Mouse (Mus musculus): ENCODE measurements at regions not wholly inside any gene's neighbourhood (a gene's known extent, or its start where the extent isn't known, plus 50 kb on each side); places are given as distances from the start of the nearest gene placed in this dataset.

DNA sequence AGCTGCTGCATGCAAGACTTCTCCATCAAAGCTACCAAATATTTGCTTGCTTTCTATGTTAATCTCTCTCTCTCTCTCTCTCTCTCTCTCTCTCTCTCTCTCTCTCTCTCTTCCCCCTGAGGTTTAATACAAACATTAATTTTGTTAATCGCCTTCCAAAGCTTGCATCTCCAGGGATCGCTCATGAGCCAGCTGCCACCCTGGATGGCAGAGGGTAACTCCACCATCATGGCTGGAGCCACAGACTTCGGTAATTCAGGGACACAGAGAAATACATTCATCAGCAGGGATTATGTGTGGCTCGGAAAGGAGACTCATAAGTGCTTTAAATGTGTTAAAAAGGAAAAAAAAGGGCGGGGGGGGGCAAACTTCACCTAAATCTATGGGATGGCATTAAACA, 601.7 kb upstream of the Tenm3 start:
- DNase-seq (ENCODE audit: low spot score in 2 of 2) = no peak
- intact Hi-C loops (cut with DNase I) = no loop called here

DNA sequence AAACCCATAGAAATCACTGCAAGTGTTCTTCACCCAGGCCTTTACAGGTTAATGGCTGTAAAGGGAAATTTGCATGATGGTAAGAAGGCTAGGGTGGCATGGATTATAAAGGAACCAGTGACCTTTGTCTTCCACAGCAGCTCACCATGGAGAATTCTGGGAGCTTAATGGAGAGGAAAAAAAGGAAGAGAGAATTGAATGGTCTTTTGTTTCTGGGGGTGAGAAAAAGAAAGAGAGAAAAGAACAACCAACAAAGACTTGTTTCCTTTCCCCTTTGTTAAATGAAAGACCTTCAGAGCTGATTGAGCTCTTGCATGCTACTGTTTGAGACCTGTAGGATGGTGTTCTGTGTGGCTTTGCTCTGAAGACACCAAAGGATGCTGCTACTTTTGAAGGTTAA, 597.5 kb upstream of the Tenm3 start:
- DNase-seq (ENCODE audit: low spot score in 2 of 2) = no peak
- intact Hi-C loops (cut with DNase I) = no loop called here

DNA sequence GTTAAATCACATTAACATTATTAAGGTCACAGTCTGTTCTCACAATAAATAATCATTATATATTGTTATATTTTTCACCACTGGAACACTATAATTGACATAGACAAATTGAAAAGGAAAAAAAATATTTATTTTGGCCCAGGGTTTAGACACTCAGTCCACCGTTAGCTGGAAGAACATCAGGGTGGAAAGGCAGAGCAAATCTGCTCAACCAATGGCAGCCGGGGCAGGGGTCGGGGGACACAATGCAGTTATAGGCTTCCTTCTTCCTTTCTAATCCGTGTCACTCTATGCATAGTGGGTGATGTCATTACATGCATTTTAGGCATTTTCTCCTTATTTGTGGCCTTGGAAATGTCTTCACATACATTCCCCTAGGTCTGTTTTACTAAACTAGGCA, 552.8 kb upstream of the Tenm3 start:
- intact Hi-C loops (cut with DNase I) = no loop called here
- no peak for DNase-seq (ENCODE audit: low spot score in 2 of 2)

DNA sequence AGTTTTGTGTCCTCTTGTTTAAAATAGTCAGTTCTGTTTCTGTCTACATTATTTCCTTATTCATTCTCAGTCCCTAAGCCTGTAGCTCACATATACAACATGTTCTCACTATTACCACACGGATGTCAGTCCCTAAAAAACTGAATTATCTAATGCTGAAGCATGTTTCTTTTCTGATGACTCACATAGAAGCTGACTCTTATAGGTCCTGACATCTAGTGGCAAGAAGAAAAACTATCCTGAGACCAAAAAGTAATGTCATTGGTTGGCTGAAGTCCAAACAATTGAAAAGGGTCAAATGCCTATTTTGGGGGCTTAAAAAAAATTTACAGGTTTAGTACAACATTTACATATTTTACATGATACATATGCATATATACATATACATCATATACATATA, 551.3 kb upstream of the Tenm3 start:
- intact Hi-C loops (cut with DNase I) = no loop called here
- DNase-seq (ENCODE audit: low spot score in 2 of 2) = no peak

DNA sequence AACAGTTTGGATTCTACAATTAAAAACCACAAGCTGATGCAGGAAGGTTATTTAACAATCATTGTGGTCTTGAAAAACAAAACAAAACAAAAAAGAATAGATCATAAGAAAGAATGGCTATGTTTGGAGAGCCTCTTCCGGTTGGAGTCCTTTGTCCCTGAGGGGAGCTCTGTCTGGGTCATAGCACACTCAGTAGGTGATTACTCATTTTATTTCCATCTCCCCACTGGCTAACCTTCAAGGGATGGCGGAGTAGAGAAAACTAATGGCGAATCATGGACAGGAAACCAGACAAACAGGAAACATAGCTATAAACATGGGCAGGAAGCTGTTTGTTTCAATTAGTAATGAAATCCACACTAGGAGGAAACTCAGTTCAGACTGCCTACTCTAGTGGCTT, 545.8 kb upstream of the Tenm3 start:
- DNase-seq (ENCODE audit: low spot score in 2 of 2) = no peak
- intact Hi-C loops (cut with DNase I) = no loop called here

DNA sequence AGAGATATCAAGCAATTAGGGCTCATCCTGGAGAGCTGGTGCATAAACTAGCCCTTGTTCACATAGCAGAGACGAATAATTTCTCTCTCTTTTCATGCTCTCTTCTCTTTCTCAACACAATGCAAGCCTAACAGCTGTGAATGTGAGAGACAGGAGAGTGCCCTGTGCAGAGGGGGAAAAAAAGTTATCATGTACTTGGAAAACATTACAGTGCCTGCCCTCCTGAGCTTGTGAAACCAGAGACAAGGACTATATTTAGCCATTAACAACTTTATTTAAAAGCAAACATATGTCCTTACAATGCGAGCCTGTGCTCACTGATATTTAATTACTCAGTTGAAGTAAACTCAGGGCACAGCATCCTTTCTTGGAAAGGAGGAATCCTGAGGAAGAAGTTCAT, 543.8 kb upstream of the Tenm3 start:
- intact Hi-C loops (cut with DNase I) = no loop called here
- no peak for DNase-seq (ENCODE audit: low spot score in 2 of 2)

DNA sequence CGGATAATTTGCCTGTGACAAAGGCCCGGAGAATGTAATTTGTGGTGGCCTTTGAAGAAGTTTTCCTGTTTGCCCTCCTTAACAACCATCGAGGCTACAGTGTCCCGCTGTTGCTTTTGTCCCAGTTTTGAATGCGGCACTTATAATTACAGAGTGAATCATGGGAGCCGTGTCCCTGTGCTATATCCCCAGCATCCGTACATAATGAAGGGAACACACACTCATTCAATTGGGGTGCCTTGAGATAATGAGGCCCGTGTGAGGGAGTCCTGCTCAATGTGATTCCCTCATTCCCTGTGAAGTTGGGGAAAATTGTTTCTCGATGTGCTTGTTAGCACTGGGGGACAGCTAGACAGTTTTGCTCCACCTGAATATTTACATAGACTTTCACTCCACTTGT, 528.9 kb upstream of the Tenm3 start:
- intact Hi-C loops (cut with DNase I) = no loop called here
- DNase-seq (ENCODE audit: low spot score in 2 of 2) = no peak

DNA sequence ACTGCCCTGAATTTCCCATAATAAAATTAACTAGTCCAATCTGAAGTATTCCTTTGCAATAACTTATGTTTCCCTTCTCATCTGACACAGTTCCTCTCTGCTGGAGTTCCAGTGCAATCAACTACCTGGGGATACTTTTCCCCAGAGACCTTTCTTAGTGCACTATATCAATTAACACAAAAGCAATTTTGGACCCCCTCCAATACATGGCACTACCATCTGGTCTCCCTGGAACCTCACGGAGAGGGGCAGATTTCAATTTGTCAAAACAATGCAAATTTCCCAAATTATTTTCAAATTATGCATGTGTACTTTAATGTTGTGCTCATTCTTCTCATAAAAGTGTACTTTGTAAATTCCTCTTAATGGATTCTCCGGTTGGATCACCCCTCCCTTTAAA, 518.9 kb upstream of the Tenm3 start:
- no peak for DNase-seq (ENCODE audit: low spot score in 2 of 2)
- intact Hi-C loops (cut with DNase I) = no loop called here

DNA sequence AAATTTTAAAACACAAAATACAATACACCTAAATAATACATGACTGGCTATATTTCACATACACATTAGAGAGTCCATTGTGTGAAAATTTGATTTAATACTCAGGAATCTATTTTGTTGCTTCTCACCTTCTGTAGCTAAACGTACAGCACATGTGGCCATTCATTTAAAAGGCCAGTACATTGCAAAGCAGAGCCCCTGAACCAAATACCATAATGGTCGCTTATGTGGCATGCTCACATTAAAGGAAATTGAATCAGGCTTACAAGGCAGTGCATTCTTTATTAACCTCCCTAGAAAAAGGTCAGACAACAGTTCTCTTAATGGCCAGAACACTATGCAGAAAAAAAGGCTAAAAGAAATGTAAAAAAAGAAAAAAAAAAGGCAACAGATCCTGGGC, 517.7 kb upstream of the Tenm3 start:
- intact Hi-C loops (cut with DNase I) = no loop called here
- DNase-seq (ENCODE audit: low spot score in 2 of 2) = no peak

DNA sequence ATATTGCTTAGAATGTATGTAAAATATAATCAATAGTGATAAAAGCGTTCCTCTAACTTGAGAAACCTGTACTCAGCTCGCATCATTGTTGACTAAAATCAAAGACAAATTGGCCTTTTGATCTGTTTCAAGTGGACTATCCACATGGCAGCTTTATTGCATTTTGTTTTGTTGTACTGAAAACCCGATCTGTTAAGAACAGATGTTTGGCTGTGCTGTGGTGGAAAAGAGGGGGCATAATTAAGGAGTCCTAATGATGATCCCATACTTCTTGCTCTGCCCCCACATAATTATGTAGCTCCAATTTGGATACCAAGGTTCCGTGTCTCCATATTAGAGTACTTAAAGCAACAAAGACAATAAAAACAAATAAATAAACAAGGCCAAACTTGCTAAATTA, 516.4 kb upstream of the Tenm3 start:
- intact Hi-C loops (cut with DNase I) = no loop called here

DNA sequence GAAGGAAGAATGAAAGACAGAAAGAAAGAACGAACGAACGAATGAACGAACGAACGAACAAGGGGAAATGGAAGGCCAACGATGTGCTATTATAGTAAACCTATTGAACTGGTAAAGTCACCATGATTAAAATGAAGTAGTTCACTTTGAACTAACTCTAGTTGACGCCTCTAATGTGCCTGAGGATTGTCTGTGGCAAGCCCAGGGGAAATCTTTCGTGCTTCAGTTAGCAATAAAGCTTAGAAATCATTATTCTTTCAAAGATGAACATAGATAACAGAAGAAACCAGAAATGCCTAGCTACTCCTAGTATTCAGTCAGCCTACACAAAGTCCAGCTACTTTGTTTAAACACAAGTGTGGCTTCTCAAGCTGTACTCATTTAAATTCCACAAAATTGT, 515.9 kb upstream of the Tenm3 start:
- no peak for DNase-seq (ENCODE audit: low spot score in 2 of 2)
- intact Hi-C loops (cut with DNase I) = no loop called here

More for the DNA sequence above, 516.4 kb upstream of the Tenm3 start:
- DNase-seq (ENCODE audit: low spot score in 2 of 2) = no peak

DNA sequence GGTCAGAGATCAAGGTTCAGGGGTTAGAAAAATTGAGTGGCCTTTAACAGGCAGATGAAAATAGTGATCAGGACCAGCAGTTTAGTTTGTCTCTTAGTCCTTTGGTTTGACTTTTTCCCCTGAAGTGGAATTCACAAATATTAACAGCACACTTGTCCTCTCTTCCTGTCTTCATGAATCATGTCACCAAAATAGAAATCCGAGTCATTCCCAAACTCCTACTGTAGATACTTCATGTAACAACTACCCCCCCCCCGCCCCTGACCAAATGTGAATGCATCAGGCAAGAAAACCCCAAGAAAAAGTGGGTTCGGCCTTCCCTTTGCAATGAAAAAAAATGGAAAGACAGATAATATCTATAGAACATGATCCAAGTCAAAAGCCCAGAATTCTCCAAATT, 504.9 kb upstream of the Tenm3 start:
- DNase-seq (ENCODE audit: low spot score in 2 of 2) = no peak
- intact Hi-C loops (cut with DNase I) = no loop called here

DNA sequence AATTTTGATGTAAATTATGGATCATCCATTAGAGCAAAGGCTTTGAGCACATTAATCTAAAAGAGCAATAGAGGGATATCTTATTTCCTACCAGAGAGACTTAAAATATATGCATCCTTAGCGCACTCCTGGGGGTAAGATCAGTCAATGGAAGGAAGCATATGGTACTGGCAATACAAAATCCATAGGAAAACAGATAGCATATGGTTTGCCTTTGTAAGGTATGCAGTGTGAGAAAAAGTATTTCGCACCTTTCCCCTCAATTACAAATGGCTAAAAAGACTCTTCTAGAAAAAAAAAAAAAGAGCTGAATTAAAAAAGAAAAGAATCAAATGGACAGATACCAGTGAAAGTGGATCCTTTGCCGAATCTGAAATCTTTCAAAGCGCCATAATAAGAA, 495.0 kb upstream of the Tenm3 start:
- intact Hi-C loops (cut with DNase I) = no loop called here
- no peak for DNase-seq (ENCODE audit: low spot score in 2 of 2)

DNA sequence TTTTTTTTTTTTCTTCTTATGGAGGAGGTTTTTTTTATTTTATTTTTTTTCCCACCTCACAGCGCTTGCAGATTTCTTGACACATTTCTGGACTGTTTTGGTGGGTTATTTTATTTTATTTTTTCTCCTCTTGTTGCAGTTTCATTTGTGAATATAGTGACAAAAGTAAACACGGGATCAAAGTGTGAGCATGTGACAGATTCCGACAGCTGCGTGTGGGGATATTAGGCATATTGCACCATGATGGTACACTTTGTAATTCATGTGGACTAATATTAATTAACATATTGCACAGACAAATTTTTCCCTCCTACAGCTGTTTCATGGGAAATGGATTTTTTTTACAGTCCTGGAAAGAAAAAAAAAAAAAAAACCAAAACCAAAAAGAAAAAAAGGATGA, 483.2 kb upstream of the Tenm3 start:
- no peak for DNase-seq (ENCODE audit: low spot score in 2 of 2)
- intact Hi-C loops (cut with DNase I) = no loop called here

DNA sequence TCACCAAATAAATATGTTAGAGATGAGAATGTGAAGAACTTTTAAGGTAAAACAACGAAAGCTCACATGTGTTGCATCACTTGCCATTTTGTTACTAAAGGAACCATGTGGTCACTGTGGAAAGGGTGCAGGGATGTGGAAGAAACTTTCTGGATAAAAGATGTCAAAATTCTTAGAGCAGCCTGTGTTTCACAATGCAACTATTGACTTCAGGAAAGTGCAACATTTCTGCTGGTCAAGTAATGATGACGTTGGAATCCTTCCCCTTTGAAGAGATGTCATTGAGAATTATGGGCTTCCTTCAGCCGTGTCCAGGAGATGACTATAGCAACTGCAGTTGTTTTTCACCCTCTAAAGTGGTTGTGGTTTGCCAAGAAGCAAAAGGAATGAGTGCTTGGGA, 477.7 kb upstream of the Tenm3 start:
- intact Hi-C loops (cut with DNase I) = no loop called here

DNA sequence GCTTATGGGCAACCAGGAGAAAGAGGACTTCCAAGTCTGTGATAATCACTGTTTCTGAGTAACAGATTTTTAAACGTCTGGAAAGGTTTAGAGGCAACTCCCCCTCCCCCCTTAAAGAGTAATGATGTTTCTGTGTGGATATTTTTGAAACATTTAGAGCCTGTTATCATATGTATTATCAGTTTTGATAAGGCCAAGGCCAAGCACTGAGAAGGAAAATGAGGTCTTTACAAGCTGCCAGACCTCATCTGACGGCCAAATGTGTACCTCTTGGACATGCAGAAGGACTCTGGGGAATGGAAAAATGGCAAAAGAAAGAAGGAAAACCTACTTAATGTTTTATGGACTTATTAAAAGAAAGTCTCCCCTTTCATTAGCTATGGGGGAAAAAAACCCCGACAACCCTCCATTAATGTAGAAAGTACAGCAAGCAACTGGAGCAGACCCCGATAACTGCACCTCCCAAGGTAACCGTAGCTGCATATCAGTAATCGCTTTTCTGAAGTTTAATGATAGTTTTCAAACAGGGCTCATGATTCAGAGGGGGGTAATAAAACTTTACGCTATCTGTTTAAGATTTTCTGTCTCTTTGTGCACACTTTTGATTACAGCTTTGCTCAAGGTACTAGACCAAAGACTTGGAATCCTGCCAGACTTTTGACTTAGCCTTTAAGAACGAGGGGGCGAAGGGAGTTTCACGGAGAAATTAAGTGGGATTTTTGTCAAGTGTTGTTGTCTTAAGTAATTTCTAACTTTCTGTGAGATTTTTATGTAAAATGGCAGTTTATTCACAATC, 469.9 kb upstream of the Tenm3 start:
- no peak for DNase-seq (ENCODE audit: low spot score in 2 of 2)

More for the DNA sequence above, 477.7 kb upstream of the Tenm3 start:
- no peak for DNase-seq (ENCODE audit: low spot score in 2 of 2)

DNA sequence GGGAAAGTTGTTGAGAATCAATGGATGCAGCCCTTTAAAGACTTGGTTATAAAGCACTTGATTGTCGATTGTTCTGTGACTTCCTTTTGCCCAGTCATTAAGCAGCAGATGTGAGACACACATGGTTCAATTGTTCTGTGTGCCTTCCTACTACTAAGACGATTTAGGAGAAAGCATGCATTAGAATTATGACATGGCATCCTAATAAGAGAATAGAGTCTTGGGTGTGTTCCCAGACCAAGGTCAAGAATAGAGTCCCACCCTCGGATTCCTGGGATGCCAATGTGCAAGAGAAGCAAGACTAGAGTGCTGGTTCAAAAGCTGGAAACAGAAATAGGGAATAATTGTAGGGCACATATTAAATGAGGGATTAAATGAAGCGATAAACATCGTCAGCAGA, 469.1 kb upstream of the Tenm3 start:
- no peak for DNase-seq (ENCODE audit: low spot score in 2 of 2)
- intact Hi-C loops (cut with DNase I) = no loop called here

More for the DNA sequence above, 469.9 kb upstream of the Tenm3 start:
- intact Hi-C loops (cut with DNase I) = no loop called here

DNA sequence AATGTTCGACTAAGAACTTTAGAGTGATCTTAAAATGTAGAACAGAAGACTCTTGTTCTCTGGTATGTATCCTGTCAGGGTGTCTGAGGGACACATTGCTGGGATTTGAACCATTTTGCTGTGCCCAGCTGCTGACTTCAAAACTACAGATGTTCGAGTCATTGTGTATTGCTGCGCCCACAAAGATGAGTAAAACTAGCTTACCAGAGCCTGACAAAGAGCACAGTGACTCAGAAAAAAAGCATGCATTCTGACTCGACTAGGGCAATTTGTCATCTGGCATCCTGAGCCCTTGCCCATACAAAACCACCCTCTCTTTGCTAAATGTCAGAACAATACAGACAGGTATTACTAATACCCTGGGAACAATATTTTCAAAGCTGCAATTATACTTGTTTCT, 438.6 kb upstream of the Tenm3 start:
- intact Hi-C loops (cut with DNase I) = no loop called here
- no peak for DNase-seq (ENCODE audit: low spot score in 2 of 2)

DNA sequence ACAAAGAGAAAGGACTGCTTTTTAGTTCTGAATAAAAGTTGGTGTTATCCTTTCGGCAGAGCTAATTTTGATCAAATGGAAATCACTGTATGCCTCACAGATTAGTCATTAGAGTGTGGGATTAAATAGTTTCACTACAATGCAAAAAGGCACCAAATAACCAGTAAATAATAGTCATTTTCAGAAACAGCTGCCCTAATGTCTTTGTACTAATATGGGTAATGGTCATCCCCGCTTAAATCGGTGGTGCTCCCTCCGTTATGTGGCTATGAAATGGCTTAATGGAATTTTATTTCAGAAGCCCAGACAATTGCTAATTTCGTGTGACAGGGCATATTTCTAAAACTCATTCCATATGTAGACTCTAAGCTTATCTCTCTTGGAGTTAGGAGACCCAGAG, 437.5 kb upstream of the Tenm3 start:
- no peak for DNase-seq (ENCODE audit: low spot score in 2 of 2)
- intact Hi-C loops (cut with DNase I) = no loop called here

DNA sequence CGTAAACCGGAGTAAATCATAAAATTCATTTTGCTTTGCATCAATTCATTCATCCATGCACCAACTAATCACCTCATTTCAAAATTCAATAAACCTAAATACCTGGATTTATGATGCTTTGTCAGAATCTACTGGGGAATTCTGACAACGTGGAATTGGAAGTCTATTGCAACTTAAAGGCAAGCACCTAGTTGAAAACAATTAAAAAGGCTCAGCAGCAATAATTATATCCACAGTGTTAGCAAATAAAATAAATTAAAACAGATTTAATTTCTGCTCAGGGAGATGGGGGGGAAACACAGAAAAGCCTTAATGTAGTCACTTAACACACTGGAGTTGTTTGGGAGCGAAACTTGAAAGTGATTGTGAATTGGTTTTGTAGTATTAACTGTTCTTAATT, 430.3 kb upstream of the Tenm3 start:
- intact Hi-C loops (cut with DNase I) = no loop called here
- DNase-seq (ENCODE audit: low spot score in 2 of 2) = no peak

DNA sequence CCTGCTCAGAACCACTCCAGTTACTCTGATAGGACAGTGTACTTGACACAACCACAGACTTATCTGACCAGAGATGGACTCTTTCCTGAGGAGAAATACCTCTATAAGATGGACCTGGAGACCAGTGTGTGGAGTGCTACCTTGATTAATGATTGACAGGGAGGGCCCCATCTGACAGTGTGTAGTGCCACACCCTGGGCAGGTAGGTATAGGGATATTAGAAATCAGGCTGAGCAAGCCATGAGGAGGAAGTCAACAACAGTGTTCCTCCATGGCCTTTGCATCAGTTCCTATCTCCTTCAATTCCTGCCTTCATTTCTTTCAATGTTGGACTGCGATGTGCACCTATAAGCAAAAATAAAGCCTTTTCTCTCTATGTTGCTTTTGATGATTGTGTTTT, 429.4 kb upstream of the Tenm3 start:
- no peak for DNase-seq (ENCODE audit: low spot score in 2 of 2)
- intact Hi-C loops (cut with DNase I) = no loop called here

DNA sequence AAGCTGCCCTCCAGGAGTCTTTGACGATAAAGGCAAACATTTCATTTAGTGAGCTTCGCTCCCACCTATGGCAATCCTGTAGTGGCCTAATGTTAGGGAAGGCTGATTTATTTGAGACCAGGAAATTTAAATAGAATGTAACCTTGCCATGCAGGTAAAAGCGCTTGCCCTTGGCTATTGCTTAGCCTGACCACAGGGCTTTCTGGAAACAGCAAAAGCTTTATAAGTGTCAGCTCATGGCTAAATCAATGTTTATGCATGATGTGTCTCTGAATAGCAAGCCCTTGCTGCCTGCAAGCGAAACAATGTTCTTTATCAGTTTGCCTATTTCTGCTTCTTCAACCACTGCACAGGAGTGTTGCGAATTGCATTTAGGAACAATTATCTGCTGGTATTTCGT, 419.7 kb upstream of the Tenm3 start:
- intact Hi-C loops (cut with DNase I) = no loop called here
- no peak for DNase-seq (ENCODE audit: low spot score in 2 of 2)

Measured in left cerebral cortex, postnatal 36 days (tissue).